Mouse (Mus musculus) urinary bladder, postnatal 4 days (tissue): ENCODE results near the gene Ttc16.

Experiments used
- DNase-seq, 2 experiments: peaks; one replicate each; pipeline ENCODE4 v3.0.0; 2021 to 2022; ENCODE audit warnings: low spot score in 2 of 2

Gene Ttc16

DNA sequence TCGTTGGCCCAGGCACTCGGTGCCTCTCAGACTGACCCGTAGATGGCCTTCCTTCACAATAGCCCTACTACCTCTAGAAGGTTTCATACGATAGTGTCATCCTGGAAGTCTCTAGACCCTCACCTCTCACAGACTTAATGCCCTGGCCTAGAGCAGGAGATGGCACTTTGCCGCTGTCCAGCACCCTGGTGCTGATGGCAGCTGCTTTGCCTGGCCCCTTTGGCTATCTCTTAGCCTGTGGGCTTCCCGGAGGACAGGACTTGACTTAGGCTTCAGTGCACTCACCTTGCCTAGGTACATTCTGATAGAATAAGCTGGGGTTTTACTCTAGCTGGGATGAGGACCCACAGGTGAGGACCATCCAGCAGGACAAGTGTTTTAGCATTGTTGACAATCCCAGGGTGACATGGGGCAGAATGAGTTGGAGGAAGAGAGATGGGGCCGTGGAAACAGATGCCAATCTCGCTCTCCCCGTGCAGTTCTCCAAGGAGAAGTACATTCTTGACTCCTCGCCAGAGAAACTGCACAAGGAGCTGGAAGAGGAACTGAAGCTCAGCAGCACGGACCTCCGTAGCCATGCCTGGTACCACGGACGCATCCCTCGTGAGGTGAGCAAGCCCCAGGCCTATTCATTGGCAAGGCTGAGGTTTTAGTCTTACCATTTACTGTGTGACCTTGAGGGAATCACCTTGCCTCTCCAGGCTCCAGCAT lies 31.0 kb downstream of the Ttc16 start:
- no peak for DNase-seq

DNA sequence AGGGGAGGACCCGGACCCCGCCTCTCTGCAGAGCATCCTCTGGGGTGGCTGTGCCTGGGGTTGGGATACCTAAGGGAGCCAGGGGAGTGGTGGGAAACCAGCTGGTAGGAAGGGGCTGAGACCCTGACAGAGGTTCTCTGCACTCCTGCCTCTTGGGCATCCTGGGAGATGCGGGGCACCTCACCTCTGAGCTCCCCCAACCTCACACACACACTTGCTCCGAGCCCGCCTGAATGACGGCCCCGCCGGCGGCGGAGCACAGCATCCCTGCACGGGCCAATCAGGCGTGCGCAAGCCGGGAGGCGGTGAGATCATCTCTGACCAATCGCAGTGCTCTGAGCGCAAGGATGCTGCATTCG lies 33.3 kb downstream of the Ttc16 start:
- DNase-seq, result no peak

DNA sequence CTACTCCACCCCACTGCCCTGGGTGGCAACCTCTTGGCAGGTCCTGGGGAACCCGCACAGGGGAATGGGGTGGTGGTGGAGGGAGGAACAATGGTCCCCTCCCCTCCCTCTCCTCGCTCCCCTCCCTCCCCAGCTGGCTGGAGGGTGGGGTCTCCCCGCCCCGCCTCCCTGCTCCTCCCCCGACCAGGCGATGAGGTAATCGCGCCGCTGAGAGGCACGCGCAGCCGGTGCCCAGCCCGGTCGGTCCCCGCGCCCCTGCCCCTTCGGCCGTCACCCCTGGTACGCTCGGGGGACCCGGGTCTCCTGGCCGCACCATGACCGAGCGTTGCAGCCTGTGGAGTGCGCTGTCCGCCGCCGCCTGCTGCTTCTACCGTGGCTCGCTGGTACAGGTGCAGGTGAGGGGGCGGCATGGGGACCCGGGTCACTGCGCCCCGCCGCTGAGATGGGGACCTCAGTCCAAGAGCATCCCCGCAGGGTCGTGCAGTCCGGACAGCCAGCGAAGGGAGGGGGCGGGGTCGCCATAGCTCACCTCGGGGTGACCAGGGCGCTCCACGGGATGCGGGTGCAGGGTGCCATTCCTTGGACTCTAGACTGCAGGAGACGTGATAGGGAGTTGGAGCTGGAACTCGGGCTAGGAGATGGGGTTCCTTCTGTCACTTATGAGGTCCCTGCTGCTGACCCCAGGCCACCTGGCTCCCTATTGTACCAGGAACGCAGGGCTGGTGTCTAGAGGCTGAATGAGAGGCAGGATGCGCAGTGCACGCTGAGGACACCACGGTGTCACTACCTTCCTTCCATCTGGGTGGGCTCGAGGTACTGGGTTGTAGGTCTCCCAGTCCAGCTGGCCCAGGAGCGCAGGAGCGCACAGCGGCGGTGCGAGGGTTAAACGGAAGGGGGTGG lies 33.9 kb downstream of the Ttc16 start:
- DNase-seq, result no peak

DNA sequence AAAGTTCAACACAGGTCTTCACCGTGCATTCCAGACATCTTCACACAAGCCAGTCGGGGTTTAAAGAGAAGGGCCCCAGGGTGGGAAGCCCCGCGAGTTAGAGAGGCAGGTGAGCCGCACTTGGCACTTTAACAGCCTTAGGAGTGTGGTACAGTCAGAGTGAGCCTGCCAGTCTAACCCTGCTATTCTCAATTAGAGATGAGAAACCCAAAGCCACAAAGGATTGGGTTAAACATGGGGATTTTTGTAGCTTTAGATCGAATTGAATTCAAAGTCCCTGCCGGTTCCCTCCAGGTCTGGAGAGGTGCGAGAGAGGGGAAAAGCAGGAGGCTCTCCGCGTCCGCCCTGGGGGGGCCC lies 34.5 kb downstream of the Ttc16 start, which contains the start of gene 6330409D20Rik:
6330409D20Rik (minus strand) TSS at position 101 of the 357 bp plus-strand sequence.
- DNase-seq, result no peak

DNA sequence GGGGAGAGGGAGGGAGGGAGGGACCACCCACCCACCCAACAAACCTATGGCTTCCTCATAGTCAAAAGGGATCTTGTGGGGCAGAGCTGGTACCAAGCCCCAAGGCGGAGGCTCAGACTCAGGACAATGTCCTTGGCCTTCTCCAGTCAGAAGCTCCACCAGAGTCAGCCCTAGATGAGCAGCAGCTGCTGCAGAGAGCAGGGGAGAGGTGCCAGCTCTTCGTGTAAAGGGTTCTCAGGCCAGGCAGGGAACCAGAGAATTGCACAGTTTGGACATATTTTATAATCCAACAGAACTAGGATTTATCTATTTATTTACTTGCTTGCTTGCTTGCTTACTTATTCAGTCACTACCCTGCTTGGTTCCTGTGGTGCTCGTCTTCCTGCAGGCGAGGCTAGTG lies 36.1 kb downstream of the Ttc16 start:
- no peak for DNase-seq

DNA sequence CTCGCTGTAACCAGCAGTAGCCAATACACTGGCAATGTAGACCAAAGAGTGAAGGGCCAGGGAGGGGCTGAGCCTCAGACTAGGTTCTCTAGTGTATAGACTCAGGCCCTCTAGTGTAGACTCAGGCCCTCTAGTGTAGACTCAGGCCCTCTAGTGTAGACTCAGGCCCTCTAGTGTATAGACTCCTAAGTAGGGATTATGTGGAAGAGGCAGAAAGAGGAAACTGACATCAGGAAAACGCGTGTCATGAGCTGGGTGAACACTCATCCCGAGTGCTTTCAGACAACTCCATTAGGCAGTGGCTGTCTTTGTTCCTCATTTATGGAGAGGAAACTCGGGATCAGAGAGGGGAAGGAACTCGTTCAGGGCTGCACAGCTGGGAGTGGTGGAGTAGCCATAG lies 38.4 kb downstream of the Ttc16 start:
- DNase-seq, result no peak

DNA sequence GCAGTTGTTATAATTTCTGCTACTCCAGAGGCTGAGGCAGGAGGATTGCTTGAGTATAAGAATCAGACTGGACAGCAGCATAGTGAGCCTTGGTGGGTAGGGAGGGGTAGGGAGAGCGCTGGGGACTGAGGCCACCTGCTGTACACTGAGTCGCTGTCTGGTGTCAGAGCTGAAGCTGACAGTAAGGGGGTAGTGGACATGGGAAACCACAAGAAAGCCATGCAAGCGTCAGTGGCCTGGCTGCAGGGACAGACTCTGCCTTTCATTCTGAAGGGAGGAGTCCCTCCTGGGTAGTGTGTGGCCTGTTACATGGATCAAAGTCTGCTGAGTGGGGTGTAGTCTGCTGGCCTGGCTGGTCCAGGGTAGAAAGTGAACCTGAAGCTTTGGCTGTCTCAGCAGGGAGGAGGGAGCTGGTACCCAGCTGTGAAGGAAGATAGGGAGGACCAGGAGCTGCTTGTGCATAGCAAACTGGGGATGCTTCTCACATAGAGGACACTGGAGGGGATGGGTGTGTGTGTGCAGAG lies 39.1 kb downstream of the Ttc16 start:
- DNase-seq, result no peak

DNA sequence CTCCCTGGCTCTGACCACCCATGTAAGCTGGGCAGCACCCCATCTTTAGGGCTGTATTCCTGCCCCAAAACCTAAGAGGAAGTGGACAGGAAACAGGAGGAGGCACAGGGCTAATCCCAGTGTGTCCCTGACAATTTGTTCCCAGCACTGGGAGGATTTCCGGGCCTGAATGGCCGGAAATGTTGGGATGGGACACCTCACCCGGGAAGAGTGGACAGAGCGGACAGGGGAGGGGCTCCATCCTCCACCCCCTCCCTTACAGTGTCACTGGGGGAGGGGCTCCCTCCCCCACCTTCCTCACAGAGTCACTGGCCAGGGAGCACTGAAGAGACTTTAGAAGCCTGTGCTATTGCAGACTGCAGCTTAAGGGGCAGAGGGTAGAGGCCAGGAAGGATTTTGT lies 40.5 kb downstream of the Ttc16 start:
- no peak for DNase-seq

DNA sequence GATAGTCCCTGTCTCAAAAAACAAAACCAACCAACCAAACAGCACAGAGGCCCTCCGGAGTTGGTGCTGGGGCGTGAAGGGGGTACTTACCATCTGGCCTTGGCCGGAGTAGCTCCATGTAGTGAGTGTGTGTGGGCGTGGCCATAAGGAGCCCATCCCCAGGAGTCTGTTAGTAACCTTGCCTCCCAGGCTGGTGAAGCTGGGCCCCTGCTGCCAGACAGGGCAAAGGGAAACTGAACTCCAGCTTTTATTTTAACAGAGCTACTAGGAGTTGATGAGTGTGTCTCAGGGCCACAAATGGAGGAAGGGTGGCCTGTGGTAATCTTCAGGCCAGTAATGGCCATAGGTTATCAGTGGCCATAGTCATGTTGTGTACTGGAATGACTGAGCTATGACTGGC lies 41.0 kb downstream of the Ttc16 start:
- no peak for DNase-seq

DNA sequence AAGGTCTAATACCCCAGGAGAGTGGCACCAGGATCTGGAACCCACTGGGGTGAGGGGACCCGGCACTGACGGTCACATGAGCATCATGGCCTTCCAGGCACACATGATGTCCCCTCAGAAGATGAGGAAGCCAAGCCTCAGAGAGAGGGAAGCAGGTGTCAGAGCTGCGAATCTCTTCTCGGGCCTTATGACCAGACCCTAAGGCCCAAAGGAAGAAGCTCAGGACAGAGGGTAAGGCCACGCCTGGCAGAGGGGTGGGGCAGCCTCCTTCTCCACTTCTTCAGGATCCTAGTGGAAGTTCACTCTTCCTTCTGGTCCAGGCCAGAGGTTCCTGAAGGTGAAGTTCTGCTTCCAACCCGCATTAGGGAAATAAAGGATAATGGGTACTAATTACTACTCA lies 42.7 kb downstream of the Ttc16 start:
- DNase-seq, result no peak

DNA sequence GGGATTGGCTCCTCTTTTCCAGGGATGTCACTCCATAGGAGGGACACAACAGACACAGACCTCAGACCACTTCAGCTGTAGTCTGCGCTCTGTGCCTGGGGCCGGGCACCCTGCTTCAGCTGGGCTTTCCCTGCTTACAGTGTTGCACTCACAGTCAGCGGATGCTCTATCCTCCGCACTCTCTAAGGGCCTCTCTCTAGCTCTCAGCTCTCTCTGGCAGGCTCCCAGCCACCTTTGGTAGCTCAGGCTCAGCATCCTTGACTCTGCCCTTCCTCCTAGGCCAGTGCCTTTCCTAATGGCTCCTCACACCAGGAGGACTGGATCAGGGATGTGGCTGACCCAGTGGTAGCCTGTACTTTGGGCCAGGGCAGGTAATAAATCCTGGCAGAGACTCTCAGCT lies 43.5 kb downstream of the Ttc16 start:
- DNase-seq, result no peak

DNA sequence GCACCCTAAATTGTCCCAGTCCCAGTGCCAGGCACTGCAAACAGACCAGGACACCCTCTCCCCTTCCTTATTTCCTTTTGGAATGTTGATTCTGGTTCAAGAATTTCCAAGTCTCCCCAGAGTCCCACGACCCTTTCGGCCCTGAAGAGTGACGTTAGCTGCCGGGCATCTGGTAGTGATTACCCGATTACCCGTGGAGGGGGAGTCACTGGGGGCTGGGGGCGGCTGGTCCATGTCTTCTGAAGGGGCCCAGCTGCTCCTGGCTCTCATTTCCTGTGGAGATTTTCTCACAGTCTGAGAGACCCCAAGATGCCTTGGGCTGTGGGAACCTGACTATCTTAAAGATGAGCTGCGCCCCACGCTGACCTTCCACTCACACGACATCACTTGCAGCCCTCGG lies 44.6 kb downstream of the Ttc16 start:
- DNase-seq, result no peak

DNA sequence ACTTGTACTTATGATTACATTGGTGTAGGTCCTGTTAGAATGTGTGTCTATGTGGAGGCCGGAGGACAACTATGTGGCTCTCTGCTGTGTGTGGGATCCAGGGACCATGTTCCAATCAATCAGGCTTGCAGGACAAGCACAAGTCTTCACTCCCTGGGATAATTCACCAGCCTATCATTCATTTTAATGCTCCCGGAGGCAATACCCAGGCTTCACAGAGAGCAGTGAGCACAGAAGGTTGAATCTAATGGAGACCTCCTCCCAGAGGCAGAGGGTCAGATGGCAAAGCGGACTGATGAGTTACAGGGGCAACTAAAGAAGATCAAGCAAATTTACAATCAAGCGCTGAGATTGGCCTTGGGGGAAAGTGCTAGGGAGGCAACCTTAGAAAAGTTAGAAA lies 45.9 kb downstream of the Ttc16 start:
- DNase-seq, result no peak

DNA sequence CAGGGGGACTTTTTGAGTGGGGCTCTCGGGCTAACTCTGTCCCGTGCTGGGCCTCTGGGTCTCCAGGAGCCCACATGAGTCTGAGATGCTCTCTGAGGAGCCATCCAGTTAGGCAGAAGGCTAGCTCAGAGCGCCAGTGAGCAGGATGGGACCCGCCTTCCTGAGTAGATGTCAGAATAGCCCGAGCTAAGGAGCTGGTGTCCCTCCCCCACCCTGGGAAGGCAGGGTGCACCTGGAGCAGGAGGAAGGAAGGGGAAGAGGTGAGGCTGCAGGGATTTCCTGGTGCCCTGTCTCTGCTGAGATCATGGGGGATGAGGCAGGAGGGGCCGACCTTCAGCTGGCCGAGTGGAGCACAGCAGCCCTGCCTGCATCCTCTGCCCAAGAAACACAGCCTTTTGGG lies 47.0 kb downstream of the Ttc16 start:
- DNase-seq, result no peak

DNA sequence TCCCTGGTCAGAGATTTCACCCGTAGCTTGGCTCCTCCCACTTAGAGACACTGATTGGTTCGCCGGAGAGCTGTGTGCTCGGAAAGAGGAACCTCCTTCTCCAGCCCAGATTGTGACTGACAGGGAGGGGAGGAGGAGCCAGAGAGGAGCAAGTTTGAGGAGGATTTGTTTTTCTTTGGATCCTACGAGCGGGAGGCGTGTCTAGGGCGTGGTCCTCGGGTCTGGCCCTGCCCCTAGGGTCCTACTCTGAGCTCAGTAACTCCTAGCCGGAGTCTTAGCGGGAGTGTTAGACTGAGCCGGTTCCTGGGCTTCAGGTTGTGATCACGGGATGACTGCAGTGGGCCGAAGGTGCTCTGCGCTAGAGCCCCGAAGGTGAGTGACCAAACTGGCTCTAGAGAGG lies 48.0 kb downstream of the Ttc16 start:
- peak; percentile 88 to 91 for DNase-seq

DNA sequence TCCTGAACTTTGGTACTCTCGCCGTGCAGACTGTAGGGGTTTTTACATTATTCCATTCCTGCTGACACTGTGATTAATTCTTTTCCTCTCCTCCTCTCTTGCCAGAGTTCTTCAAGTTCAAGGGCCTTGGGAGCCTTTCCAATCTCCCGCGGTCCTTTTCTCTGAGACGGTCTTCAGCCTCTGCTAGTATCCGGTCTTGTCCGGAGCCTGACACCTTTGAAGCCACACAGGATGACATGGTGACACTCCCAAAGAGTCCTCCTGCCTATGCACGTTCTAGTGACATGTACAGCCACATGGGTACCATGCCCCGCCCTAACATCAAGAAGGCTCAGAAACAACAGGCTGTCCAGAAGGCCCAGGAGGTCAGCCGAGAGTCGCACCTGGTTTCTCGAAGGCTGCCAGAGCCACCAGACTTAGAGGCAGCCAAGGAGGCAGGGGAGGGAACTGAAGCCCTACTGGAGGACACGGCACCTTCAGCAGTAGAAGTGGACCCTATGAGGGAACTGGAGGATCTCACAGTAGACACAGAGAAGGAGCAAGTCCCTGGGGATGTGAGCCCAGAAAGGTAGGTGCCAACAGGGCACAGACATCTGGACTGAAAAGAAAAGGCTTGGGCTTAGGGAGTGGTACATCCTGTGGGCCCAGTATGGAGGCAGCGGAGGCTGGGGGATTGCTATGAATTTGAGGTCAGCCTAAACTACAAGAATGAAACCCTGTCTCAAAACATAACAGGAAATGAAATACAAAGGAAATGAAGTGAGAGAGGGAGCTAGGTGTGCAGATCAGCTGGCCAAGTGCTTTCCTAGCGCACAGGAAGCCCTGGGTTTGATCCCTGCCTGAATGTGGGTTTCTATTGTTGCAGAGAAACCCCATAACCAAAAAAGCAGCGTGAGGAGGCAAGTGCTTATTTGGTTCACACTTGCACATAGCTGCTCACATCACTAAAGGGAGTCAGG lies 50.3 kb downstream of the Ttc16 start:
- DNase-seq, result no peak

DNA sequence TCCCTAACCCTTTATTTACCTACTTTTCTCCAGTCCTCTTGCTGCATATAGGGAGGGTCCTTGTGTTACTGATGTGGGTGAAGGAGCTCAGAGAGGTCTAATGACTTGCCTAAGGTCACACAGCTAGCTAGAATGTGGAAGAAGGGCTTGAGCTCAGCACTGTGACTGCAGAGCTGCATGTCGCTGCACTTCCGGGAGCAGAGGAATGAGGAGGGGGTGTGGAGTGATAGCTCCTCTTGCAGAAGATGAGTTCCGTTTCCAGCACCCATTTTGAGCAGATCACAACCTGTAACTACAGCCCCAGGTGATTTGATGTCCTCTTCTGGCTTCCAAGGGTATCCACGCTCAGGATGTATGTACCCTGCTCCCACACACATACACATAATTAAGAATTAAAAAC lies 51.3 kb downstream of the Ttc16 start:
- no peak for DNase-seq

DNA sequence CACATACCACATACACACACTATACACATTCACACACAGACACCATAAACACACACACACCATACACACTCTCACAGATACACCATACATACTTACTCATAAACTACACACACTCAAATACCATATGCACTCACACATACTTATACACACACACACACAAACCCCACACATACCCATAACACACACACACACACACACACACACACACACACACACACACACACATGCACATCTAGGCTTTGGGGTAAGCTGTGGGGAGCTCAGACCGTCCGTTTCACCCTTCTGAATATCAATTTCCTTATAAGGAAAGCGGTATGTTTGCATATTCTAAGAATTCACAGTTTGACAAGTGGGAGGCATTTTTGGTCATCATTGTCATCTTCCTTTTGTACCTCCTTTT lies 52.9 kb downstream of the Ttc16 start:
- DNase-seq, result no peak

DNA sequence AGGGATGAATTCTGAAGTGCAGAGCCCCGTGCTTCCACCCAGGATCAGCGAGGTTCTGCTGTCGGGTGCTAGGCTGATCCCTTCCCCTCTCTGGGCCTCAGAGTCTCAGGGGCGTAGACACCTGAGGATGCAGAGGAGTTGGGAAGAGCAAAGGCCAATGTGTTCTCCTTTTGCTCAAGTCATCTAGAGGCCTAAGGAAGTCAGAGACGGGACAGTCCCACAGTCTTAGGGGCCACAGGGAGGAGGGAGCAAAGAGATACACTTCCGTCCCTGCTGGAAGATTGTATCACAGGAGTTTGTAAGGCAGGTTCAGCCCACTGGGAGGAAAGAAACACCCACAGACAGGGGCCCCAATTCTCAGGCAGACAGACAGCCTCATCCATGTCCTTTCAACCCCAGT lies 53.4 kb downstream of the Ttc16 start:
- no peak for DNase-seq

DNA sequence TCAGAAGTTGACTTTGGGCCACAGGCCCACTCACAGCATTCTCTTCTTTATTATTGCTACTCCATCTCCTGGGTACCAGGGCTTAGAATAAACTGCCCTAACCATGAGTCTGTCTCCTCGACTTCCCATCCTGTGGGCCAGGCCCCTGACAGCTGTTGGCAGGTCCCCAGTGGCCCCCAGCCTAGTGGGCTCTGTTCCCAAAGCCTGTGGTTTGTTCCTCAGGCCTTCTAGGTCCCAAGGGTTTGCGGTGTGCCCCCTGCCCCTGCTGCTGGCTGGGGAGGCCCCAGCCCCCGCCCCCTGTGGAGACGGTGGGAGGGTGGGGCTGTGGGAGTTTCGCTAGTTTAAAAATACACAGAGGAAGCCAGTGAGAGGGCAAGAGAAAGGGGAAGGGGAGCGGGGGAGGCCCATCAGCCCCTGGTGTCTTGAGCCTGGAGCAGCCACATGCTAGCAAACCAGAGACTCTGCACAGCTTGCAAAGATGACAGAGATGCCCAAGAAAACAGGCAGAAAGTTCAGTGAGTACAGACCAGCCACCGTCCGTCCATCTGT lies 54.7 kb downstream of the Ttc16 start, which contains the start of gene Sh2d3c:
Sh2d3c (plus strand) TSS at position 375 of the 549 bp plus-strand sequence.
- DNase-seq, result no peak

DNA sequence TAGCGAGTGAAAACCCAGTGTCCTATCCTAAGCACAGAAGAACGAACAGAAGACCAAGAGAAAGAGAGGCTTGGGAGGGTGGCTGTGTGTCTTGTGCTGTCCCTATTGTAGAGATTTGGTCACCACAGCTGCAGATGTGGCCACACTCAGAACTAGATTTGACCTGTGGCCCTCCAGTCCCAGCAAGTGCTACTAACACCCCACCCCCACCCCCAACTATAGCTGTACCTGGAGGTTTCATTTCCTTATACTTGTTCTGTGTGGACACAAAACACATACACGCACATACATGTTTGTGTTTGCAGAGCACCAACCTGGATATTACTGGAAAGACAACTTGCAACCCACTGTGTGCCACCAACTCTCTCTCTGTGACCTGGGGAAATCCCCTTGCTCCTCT lies 55.4 kb downstream of the Ttc16 start:
- DNase-seq, result no peak

DNA sequence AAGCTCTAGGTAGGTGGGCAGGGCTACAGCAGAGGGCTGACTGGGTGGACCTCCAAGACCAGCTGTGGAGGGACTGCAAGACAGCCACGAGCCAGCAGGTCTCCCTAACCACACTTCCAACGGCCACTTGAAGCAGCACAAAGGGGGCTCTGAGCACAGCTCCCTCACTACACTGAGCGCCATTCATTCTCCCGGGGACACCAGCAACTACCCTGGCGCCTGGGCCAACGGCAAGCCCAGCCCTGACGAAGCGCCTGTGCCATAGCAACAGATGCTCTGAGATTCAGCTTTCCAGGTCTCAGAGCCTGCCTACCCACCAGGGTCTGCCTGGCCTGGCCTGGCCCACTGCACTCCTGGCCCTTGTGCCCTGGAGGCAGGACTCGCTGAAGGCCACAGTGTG lies 56.7 kb downstream of the Ttc16 start:
- DNase-seq, result no peak
